ENCODE assay signal across 9 mouse cellular contexts in the genomic region with DNA sequence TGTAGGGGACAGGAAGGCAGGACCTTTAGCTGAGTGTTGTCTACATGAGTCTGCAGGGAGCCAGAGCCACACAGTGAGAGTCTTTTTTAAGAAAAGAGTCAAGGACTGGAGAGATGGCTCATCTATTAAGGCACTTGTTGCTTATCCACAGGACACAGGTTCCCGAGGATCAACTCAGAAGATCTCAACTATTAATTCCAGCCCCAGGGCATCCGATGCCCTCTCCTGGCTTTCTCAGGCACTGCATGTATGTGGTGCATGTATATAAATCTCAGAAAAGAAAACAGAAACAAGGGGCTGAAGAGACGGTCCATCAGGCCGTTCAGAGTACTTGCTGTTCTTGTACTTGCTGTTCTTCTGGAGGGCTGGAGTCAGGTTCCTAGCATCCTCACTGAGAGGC. TPM values are rescaled to one million over a fixed set of nuclear protein-coding genes. Genes with fewer than 3 reads are reported as not detected.
DNase-seq lines count a peak whose midpoint lies in the region; ATAC-seq and TF ChIP-seq lines count a peak whose summit lies in the region.
"Had no signal": no experiment of that assay in that cellular context is flagged by ENCODE, and none has a peak within 500 bp of the region (broad histone marks: within the 10 kb centered on the region; RNA-seq: fewer than 3 reads in every experiment).

No protein-coding gene starts in this region.

- no peak overlapping the region for H3K27ac ChIP-seq in forebrain, postnatal 0 days (ENCODE audit: low read depth, low read length)
- no peak overlapping the region for H3K27ac ChIP-seq in forebrain, embryonic 13.5 days
- H3K27ac ChIP-seq in spleen, adult 2 months (ENCODE audit: insufficient read depth, low read length) = no peak overlapping the region
- H3K27ac ChIP-seq: neural tube, embryonic 13.5 days had no signal

- no peak for DNase-seq in forebrain, postnatal 0 days
- peak in 1 of 2 experiments; percentile 37 for DNase-seq in spleen, adult 2 months (ENCODE audit: low read depth in 1 of 2, low spot score in 2 of 2)
- no peak for DNase-seq in spleen, adult 12 weeks (ENCODE audit: low spot score)
- DNase-seq in embryo, embryonic 9.5 days (ENCODE audit: extremely low spot score) = peak; percentile 30
- DNase-seq in naive thymus-derived CD4-positive, alpha-beta T cell, adult 2 months (ENCODE audit: low read depth) = peak; percentile 70
- no peak for DNase-seq in left cerebral cortex, adult 8-10 months (ENCODE audit: low spot score in 2 of 2)
- no peak for DNase-seq in right cerebral cortex, postnatal 36 days (ENCODE audit: low spot score in 2 of 2)

- no peaks in the 10 kb centered on the region for H3K9me3 ChIP-seq in forebrain, postnatal 0 days (ENCODE audit: low read length)
- H3K9me3 ChIP-seq in forebrain, embryonic 13.5 days (replicated peaks) = no peaks in the 10 kb centered on the region
- H3K9me3 ChIP-seq: neural tube, embryonic 13.5 days had no signal

- TF ChIP-seq CTCF in forebrain, postnatal 0 days (IDR thresholded peaks at IDR 0.05; ENCODE audit: low read depth) = peak; percentile 47
- peak; percentile 13; the same call in 1 of the 2 replicates for TF ChIP-seq CTCF in spleen, adult 2 months (IDR thresholded peaks at IDR 0.05; ENCODE audit: extremely low read depth, insufficient read depth, insufficient read length, insufficient replicate concordance)

- no peak overlapping the region for H3K4me3 ChIP-seq in forebrain, postnatal 0 days (ENCODE audit: low read depth, low read length)
- no peak overlapping the region for H3K4me3 ChIP-seq in forebrain, embryonic 13.5 days
- H3K4me3 ChIP-seq in spleen, adult 2 months (ENCODE audit: extremely low read depth, insufficient read depth, insufficient read length) = no peak overlapping the region
- H3K4me3 ChIP-seq: neural tube, embryonic 13.5 days had no signal

- H3K4me1 ChIP-seq in forebrain, postnatal 0 days (ENCODE audit: insufficient read depth) = peaks cover 12% of the 10 kb centered on the region
- peaks cover 29% of the 10 kb centered on the region for H3K4me1 ChIP-seq in forebrain, embryonic 13.5 days
- H3K4me1 ChIP-seq in spleen, adult 2 months (ENCODE audit: control insufficient read depth, insufficient read depth, insufficient read length) = peaks cover 2% of the 10 kb centered on the region; the same call in 1 of the 2 replicates

- H3K27me3 ChIP-seq in forebrain, postnatal 0 days (ENCODE audit: insufficient read depth, low read length) = no peaks in the 10 kb centered on the region
- H3K27me3 ChIP-seq in forebrain, embryonic 13.5 days = no peaks in the 10 kb centered on the region
- no peaks in the 10 kb centered on the region for H3K27me3 ChIP-seq in spleen, adult 2 months (ENCODE audit: control insufficient read depth, insufficient read depth, low read length)
- H3K27me3 ChIP-seq: neural tube, embryonic 13.5 days had no signal

- peaks cover 10% of the 10 kb centered on the region for H3K36me3 ChIP-seq in forebrain, postnatal 0 days (ENCODE audit: insufficient read depth)
- peaks cover 22% of the 10 kb centered on the region for H3K36me3 ChIP-seq in forebrain, embryonic 13.5 days (ENCODE audit: poor library complexity, severe bottlenecking)
- peaks cover 2% of the 10 kb centered on the region; the same call in 1 of the 2 replicates for H3K36me3 ChIP-seq in spleen, adult 2 months (ENCODE audit: control insufficient read depth, insufficient read depth, low read length)

- H3K9ac ChIP-seq in forebrain, postnatal 0 days = no peak overlapping the region
- no peak overlapping the region for H3K9ac ChIP-seq in forebrain, embryonic 13.5 days
- H3K9ac ChIP-seq: neural tube, embryonic 13.5 days had no signal

- H3K4me2 ChIP-seq in forebrain, postnatal 0 days (ENCODE audit: low read depth) = no peak overlapping the region
- no peak overlapping the region for H3K4me2 ChIP-seq in forebrain, embryonic 13.5 days
- H3K4me2 ChIP-seq: neural tube, embryonic 13.5 days had no signal

- TF ChIP-seq POLR2A in spleen, adult 2 months (IDR thresholded peaks at IDR 0.05; ENCODE audit: low read depth, low read length) = no peak

- no peak for ATAC-seq in forebrain, postnatal 0 days
- no peak for ATAC-seq in forebrain, embryonic 13.5 days

- 37% methylated on average over 4 of the region's 4 CpGs for WGBS in forebrain, postnatal 0 days
- 35% methylated on average over 4 of the region's 4 CpGs for WGBS in forebrain, embryonic 13.5 days
- 37% methylated on average over 4 of the region's 4 CpGs for WGBS in spleen, adult 2 months

RNA-seq across cellular contexts. Expression of a gene that starts 3.5 kb away (rescaled TPM):
- total RNA-seq in forebrain, postnatal 0 days (2014; rRNA removed) = 356 and 372 TPM in 2 replicates
- polyA plus RNA-seq in forebrain, postnatal 0 days (2015; fragmentation: Nextera tagmentation; extraction: Ambion mirVana) = 360 and 367 TPM in 2 replicates
- 285 and 307 TPM in 2 replicates for polyA plus RNA-seq in forebrain, embryonic 13.5 days (2015; fragmentation: Nextera tagmentation; extraction: Ambion mirVana)
- polyA plus RNA-seq in spleen, adult 2 months (2012; rRNA removed) = 55.7 and 60.5 TPM in 2 replicates
- total RNA-seq in left cerebral cortex, adult 8-10 months (2022) = 100 to 1,000 TPM; 192 to 205 (median 199) TPM

RNA-seq across cellular contexts. Expression of a gene that starts 4.7 kb away (rescaled TPM):
- total RNA-seq in forebrain, postnatal 0 days (2014; rRNA removed) = 9.4 and 13.1 TPM in 2 replicates
- 12.7 and 17.7 TPM in 2 replicates for polyA plus RNA-seq in forebrain, postnatal 0 days (2015; fragmentation: Nextera tagmentation; extraction: Ambion mirVana)
- 28.0 and 30.3 TPM in 2 replicates for polyA plus RNA-seq in forebrain, embryonic 13.5 days (2015; fragmentation: Nextera tagmentation; extraction: Ambion mirVana)
- 18.6 and 22.1 TPM in 2 replicates for polyA plus RNA-seq in spleen, adult 2 months (2012; rRNA removed)
- 10 to 100 TPM; 15.8 to 20.0 (median 19.7) TPM for total RNA-seq in left cerebral cortex, adult 8-10 months (2022)

RNA-seq across cellular contexts. Expression of a gene that starts 41.9 kb away (rescaled TPM):
- total RNA-seq in forebrain, postnatal 0 days (2014; rRNA removed) = 2.4 and 4.3 TPM in 2 replicates
- 2.0 and 2.3 TPM in 2 replicates for polyA plus RNA-seq in forebrain, postnatal 0 days (2015; fragmentation: Nextera tagmentation; extraction: Ambion mirVana)
- 1.7 and 2.2 TPM in 2 replicates for polyA plus RNA-seq in forebrain, embryonic 13.5 days (2015; fragmentation: Nextera tagmentation; extraction: Ambion mirVana)
- polyA plus RNA-seq in spleen, adult 2 months (2012; rRNA removed) = 0.16 and 0.42 TPM in 2 replicates
- total RNA-seq in left cerebral cortex, adult 8-10 months (2022) = 1 to 10 TPM in 3 of 4 experiments, under 1 TPM in 1; 0.36 to 1.5 (median 1.0) TPM

RNA-seq across cellular contexts. Expression of a gene that starts 51.1 kb away (rescaled TPM):
- 4.1 and 5.3 TPM in 2 replicates for total RNA-seq in forebrain, postnatal 0 days (2014; rRNA removed)
- 11.5 and 14.1 TPM in 2 replicates for polyA plus RNA-seq in forebrain, postnatal 0 days (2015; fragmentation: Nextera tagmentation; extraction: Ambion mirVana)
- 7.6 and 7.8 TPM in 2 replicates for polyA plus RNA-seq in forebrain, embryonic 13.5 days (2015; fragmentation: Nextera tagmentation; extraction: Ambion mirVana)
- polyA plus RNA-seq in spleen, adult 2 months (2012; rRNA removed) = 5.3 and 10.8 TPM in 2 replicates
- 10 to 100 TPM; 28.9 to 29.9 (median 29.5) TPM for total RNA-seq in left cerebral cortex, adult 8-10 months (2022)

RNA-seq across cellular contexts. Expression of a gene that starts 53.5 kb away (rescaled TPM):
- total RNA-seq in forebrain, postnatal 0 days (2014; rRNA removed) = 214 and 275 TPM in 2 replicates
- polyA plus RNA-seq in forebrain, postnatal 0 days (2015; fragmentation: Nextera tagmentation; extraction: Ambion mirVana) = 388 and 443 TPM in 2 replicates
- 304 and 309 TPM in 2 replicates for polyA plus RNA-seq in forebrain, embryonic 13.5 days (2015; fragmentation: Nextera tagmentation; extraction: Ambion mirVana)
- polyA plus RNA-seq in spleen, adult 2 months (2012; rRNA removed) = 45.3 and 55.0 TPM in 2 replicates
- 100 to 1,000 TPM; 187 to 201 (median 192) TPM for total RNA-seq in left cerebral cortex, adult 8-10 months (2022)

Comparison
In these comparisons a context has a peak if more than half of its experiments do, and no peak if none do; other contexts are left out.
1. DNase-seq: peak in embryo, embryonic 9.5 days (single experiment) and naive thymus-derived CD4-positive, alpha-beta T cell, adult 2 months (single experiment); none in forebrain, postnatal 0 days (single experiment), spleen, adult 12 weeks (single experiment), left cerebral cortex, adult 8-10 months (0 of 2) and right cerebral cortex, postnatal 36 days (0 of 2).